Mouse (Mus musculus): ENCODE results near the gene Prm1.
"Not testable (repeated sequence)": the region's sequence is repeated elsewhere in the genome, so short reads cannot be mapped to it uniquely, and the experiment has no call there.

The Prm1 gene

GRCm38 (mm10) chr16:10824536-10824935 lies 18.9 kb upstream of the Prm1 start:
- DNase-seq (ENCODE audit: low read depth, low spot score): no peak

DNA sequence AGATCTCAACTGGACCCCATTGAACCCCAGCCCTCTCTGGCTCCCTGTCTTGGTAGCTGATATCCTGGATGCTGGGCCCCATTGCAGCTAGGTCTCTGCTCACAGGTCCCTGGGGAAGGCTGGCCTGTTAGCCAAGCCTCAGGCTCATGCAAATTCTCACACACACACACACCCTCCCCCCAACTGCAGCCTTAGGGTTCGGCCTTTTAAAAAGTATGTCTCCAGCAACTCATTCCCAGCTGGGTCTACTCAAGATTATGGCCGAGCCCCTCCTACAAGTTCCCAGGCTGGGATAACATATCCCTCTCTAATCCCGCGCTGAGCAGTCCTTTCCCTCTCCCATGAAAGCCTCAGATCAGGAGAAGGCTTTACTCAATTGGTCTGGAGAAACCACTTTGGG lies 15.7 kb upstream of the Prm1 start:
- no peak for DNase-seq (ENCODE audit: low read depth, low spot score)

DNA sequence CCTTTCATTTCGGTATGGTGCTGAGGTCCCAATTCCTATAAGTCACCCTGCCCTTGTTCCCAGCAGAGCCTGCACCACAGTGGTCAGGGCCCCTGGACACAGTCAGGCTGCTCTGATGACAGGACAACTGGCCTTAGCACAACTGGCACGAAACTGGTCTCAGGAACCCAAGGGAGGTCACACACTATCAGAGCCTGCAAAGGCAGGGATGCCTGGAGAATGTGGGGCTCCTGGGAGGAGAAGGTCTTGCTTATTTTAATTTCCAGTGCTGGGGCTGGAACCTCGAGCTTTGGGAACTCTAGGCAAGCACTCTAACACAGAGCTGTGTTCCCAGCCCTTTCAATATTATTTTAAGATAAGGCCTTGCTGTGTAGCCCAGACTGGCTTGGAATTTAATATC lies 14.3 kb upstream of the Prm1 start:
- DNase-seq (ENCODE audit: low read depth, low spot score): no peak

DNA sequence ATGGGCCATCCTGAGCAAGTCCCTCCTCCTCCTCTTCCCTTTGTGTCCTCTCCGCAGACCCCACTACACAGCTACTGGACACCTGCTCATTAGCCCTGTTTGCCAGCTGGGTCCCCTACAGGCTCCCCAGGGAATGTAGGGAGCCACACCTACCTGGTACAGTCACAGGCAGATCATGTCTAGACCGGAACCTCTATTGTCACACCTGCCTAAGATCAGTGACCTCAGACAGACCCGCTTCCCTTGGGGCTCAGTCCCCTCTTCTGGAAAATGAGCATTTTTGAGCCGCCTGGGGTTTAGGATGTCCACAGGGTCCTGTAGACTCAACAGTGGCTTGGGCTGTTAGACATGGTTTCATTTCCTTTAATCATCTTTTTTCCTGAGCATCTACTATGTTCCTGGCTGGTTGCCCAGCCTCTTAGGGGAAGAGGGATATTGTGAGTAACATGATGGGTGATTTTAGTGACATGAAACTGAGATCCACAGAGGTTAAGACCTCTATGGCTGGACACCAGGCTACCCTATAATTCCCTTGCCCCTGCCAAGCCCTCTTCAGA lies 13.0 kb upstream of the Prm1 start:
- DNase-seq (ENCODE audit: low read depth, low spot score): no peak

DNA sequence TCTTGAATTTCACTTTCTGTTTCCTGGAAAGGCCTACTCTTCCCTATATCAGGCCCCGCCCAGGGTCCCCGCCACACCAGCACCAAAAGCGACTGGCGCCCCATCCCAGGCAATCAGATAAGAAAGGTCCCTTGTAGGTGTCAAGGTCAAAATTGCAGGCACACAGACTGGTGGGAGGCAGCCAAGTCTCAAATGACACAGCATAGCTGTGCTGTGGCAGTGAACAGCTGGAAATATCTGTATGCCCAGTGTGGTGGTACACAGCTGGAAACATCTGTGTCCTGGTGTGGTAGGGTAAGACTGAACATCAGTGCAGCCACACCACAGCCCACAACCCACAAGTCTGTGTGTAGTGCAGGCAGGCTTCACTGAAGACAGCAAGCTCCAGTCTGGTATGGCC lies 9.2 kb upstream of the Prm1 start:
- DNase-seq (ENCODE audit: low read depth, low spot score): no peak

GRCm38 (mm10) chr16:10813726-10814125 lies 8.1 kb upstream of the Prm1 start:
- DNase-seq (ENCODE audit: low read depth, low spot score): no peak

GRCm38 (mm10) chr16:10812865-10813371 lies 7.3 kb upstream of the Prm1 start, which contains the start of gene Gm11172:
TSS of gene Gm11172 (plus strand) at chr16:10812915.
- DNase-seq (ENCODE audit: low read depth, low spot score): no peak

GRCm38 (mm10) chr16:10810376-10810775 lies 4.7 kb upstream of the Prm1 start:
- no peak for DNase-seq (ENCODE audit: low read depth, low spot score)

- DNase-seq (ENCODE audit: low read depth, low spot score): not testable (repeated sequence)
These were observed 3.2 kb downstream of the Prm1 start for GRCm38 (mm10) chr16:10802420-10802819.

DNA sequence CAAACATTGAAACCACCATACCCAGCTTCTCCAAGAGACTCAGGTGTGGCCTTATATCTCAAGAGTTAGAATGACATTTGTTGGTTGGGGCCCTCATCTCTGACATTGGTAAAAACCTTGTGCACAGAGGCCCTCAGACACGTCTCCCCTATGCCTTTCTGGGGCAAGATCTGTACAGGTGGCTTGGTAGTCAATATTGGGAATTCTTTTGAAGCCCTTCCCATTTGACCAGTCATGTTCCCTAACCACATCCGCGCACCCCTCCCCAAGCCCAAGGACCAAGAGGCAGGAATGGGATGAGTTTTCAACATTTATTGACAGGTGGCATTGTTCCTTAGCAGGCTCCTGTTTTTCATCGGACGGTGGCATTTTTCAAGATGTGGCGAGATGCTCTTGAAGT lies 9.6 kb downstream of the Prm1 start, which contains the start of gene Prm2:
TSS of gene Prm2 (minus strand) at position 101 of the 400 bp plus-strand sequence.
- no peak for DNase-seq (ENCODE audit: low read depth, low spot score)

DNA sequence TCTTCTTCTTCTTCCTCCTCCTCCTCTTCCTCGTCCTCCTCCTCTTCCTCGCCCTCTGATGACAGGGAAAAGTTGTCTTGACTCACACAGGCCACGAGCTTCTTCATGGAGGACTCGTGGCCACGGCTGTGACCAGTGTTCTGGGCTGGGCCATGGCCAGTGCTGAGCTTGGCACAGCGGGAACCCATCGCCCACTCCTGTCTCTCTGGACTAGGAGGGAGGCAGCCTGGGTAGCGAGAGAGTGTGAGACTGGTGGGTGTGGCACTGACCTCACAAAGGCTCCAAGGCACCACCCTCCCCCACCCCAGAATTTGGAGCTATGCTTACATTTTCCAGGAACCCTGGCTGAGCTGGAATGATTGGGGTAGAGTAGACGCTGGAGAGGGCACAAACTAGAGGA lies 14.9 kb downstream of the Prm1 start, which contains the start of gene Prm3:
TSS of gene Prm3 (minus strand) at position 213 of the 400 bp plus-strand sequence.
- no peak for DNase-seq (ENCODE audit: low read depth, low spot score)

DNA sequence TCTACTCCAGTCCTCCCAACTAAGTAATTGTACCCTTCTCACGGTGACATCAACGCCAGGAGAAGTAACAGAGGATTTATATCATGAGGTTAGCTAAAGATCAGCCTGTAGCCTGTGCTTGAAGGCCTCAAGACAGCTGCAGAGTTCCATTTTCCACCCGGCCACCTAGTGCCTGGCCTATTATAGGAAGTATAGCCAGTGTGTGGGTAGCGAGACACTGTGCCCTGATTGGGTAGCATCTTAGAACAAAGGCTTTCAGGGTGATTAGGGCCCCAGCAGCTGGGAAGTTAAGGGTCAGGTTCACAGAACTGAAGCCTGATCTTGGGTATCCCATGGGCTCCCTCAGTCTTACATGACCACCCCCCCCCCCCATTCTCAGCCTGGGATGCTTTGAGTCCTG lies 16.8 kb downstream of the Prm1 start:
- DNase-seq (ENCODE audit: low read depth, low spot score): no peak

DNA sequence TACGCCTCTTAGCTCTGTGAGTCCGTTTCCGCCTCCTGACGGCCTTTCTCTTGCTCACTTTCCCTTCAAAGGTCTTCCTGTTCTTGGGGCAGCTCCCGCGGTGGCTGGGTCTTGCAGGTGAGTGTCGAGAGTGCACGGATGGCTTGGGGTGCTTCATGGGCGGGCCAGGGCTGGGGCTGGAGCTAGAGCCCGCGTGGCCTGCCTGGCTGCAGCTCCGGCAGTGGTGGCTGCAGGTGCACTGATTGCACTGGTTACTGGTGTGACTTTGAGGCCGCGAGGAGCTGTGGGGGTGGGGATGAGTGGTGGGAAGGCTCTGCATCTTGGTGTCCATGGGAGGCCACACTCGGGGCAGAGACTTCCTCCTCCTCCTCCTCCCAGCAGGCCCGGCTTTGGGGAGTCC lies 17.4 kb downstream of the Prm1 start, which contains the start of gene Tnp2:
TSS of gene Tnp2 (minus strand) at position 390 of the 400 bp plus-strand sequence.
- no peak for DNase-seq (ENCODE audit: low read depth, low spot score)

DNA sequence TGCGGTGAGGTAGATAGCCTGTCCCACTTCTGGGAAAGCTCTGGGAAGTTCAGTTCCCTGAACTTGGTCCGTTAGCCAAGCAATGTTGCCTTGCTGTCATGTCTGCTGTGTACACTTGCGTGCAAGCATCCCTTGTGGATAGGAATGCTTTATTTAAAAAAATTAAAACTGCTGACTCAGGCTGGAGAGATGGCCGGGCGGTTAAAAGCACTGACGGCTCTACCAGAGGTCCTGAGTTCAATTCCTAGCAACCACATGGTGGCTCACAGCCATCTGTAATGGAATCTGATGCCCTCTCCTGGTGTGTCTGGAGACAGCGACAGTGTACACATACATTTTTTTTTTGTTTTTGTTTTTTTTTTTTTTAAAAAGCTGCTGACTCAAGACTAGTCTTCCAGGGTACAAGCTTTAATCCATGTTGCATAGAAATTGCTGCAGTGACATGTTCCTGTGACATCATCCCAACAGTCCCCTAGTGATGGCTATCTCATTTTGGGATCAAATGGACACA lies 18.0 kb downstream of the Prm1 start:
- no peak for DNase-seq (ENCODE audit: low read depth, low spot score)

DNA sequence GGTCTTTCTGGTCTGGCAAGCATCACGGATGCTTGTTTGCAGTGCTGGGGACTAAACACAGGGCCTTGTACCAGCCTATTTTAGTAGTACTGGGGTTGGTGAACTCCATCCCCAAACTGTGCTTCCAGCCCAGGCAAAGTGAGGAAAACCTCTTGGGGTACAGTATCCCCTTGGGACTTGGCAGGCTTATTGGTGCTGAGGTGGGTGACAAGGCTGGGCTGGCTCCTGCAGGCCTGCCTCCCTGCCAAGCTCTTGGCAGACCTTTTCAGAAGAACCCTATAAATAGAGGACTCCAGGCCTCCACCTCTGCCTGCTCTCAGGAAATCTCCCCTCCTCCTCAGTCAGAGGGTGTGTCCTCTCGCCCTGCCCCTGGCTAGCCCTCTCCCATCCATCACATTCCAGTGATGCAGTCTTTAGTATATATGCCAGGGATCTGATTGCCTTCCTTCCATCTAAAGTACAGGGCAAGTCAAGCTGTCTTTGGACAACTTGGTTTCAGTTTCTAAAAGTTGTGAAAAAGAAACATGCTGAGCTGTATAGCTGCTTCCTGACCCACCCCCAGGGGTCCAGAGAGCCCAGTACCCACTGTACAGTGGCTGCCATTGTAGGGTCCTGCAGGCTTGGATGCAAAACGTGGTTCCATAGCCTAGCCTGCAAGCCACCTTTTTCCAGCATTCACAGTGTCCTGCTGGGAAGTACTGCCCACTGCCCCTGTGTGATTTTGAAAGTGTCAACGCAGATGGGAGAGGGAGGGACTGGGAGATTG lies 18.7 kb downstream of the Prm1 start:
- DNase-seq (ENCODE audit: low read depth, low spot score): no peak

DNA sequence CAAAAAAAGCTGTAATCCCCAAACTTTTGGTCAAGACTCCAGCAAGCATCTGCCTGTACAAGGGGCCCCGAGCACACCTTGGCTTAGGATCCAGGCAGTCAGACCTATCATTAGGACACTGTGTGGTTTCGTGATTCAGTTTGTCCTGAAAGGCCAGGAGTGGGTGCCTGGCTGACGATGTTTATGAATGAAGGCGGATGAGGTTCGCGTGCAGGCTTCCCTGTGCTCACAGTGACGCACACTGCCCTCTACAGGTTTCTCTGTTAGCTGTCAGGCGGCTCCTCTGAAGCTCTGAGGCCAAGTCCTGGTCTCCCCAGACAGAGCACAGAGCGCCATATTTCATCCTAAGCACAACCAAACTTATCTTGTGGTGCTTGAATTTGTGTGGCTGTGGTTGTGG lies 19.4 kb downstream of the Prm1 start:
- DNase-seq (ENCODE audit: low read depth, low spot score): peak; percentile 54

GRCm38 (mm10) chr16:10785371-10786231 lies 20.0 kb downstream of the Prm1 start, which contains the start of gene Socs1:
TSS of gene Socs1 (minus strand) at chr16:10785536.
- peak; percentile 32 for DNase-seq (ENCODE audit: low read depth, low spot score)

DNA sequence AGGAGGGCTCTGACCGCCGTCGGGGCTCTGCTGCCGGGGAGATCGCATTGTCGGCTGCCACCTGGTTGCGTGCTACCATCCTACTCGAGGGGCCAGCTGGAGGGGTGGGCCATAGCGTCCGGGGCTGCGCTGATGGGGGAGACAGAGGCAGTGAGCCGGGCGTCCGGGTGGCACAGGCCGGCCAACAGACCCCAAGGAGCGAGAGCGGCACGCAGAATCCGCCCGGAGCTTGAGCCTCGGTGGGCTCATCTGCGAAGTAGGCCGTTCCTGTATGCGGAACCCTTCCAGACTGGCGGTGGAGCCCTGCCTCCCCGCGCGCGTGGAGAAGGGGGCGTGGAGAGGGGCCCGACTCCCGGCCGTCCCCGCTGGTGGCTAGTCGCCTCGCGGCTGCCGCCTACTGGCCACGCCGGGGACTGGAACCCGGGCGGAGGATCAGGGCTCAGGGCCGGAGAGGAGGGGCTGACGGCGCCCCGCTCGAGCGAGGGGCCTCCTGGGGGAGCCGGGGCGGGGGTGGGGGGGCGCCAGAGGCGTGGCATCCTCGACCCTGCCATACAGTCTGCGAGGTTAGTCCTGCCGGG lies 20.8 kb downstream of the Prm1 start:
- DNase-seq (ENCODE audit: low read depth, low spot score): peak; percentile 31

- DNase-seq (ENCODE audit: low read depth, low spot score): no peak
These were observed 21.5 kb downstream of the Prm1 start for GRCm38 (mm10) chr16:10783883-10784792.

- DNase-seq (ENCODE audit: low read depth, low spot score): no peak
These were observed 22.2 kb downstream of the Prm1 start for GRCm38 (mm10) chr16:10783451-10783850.

Measured in c-Kit-negative CD71-positive TER-119-positive erythroid progenitor cells, embryonic 14.5 days (primary cell).